Comparison of ENCODE assay signal across 15 mouse cellular contexts in genomic region chr2:124015542-124015941, GRCm38 (mm10).
"Had no signal": no experiment of that assay in that cellular context is flagged by ENCODE, and none has a peak within 500 bp of the region (broad histone marks: within the 10 kb centered on the region; RNA-seq: fewer than 3 reads in every experiment).

No protein-coding gene starts in this region.

- H3K4me1 ChIP-seq: intestine, embryonic 15.5 days; kidney, embryonic 15.5 days; limb, embryonic 13.5 days; midbrain, embryonic 12.5 days; neural tube, embryonic 13.5 days had no signal

- H3K27me3 ChIP-seq: intestine, embryonic 15.5 days; kidney, embryonic 15.5 days; limb, embryonic 13.5 days; midbrain, embryonic 12.5 days; neural tube, embryonic 13.5 days had no signal

- H3K4me3 ChIP-seq: intestine, embryonic 15.5 days; kidney, embryonic 15.5 days; left cerebral cortex, adult 2 months; limb, embryonic 13.5 days; midbrain, embryonic 12.5 days; neural tube, embryonic 13.5 days had no signal

- ATAC-seq: intestine, embryonic 15.5 days; midbrain, embryonic 16.5 days had no signal

- H3K9me3 ChIP-seq: intestine, embryonic 15.5 days; kidney, embryonic 15.5 days; limb, embryonic 13.5 days; midbrain, embryonic 12.5 days; neural tube, embryonic 13.5 days had no signal

- H3K27ac ChIP-seq: intestine, embryonic 15.5 days; kidney, embryonic 15.5 days; left cerebral cortex, adult 2 months; limb, embryonic 13.5 days; liver, embryonic 14.5 days; midbrain, embryonic 12.5 days; neural tube, embryonic 13.5 days had no signal

- H3K36me3 ChIP-seq: intestine, embryonic 15.5 days; kidney, embryonic 15.5 days; limb, embryonic 13.5 days; midbrain, embryonic 12.5 days; neural tube, embryonic 13.5 days had no signal

- DNase-seq: kidney, adult 18-20 months; kidney, postnatal 14 days; lung, adult 18-20 months; retina, postnatal 1 day; spleen, adult 18-20 months; thymus, adult 2 months; thymus, postnatal 25 days had no signal
